ENCODE assay signal across 22 mouse cellular contexts in the genomic region with DNA sequence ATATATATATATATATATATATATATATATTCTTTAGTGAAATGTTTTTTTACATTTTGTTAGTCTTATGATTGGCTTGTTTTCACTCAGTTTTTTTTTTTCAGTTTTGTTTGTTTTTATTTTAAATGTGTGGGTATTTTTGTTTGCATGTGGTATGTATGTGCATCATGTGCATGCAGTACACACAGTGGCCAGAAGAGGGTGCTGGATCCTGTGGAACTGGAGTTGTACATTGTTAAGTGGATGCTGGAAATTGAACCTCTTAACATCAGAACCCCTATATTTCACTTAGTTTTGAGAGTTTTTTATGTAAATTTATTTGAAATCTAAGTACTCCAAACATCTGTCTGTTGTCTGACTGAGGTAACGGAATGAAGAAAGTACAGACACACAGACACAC. TPM values are rescaled to one million over a fixed set of nuclear protein-coding genes. Genes with fewer than 3 reads are reported as not detected.
DNase-seq lines count a peak whose midpoint lies in the region; ATAC-seq and TF ChIP-seq lines count a peak whose summit lies in the region.
"Had no signal": no experiment of that assay in that cellular context is flagged by ENCODE, and none has a peak within 500 bp of the region (broad histone marks: within the 10 kb centered on the region; RNA-seq: fewer than 3 reads in every experiment).

No protein-coding gene starts in this region.

- H3K27ac ChIP-seq in intestine, postnatal 0 days (ENCODE audit: low read depth, low read length), result no peak overlapping the region
- no peak overlapping the region for H3K27ac ChIP-seq in intestine, embryonic 15.5 days
- no peak overlapping the region for H3K27ac ChIP-seq in liver, postnatal 0 days (ENCODE audit: low read depth)
- H3K27ac ChIP-seq in liver, embryonic 11.5 days (ENCODE audit: low read depth, low read length), result no peak overlapping the region
- H3K27ac ChIP-seq: embryonic facial prominence, embryonic 10.5 days; forebrain, embryonic 13.5 days; hindbrain, embryonic 14.5 days; midbrain, embryonic 12.5 days had no signal

- no peaks in the 10 kb centered on the region for H3K9me3 ChIP-seq in intestine, postnatal 0 days (ENCODE audit: control insufficient read depth)
- no peaks in the 10 kb centered on the region for H3K9me3 ChIP-seq in intestine, embryonic 15.5 days
- H3K9me3 ChIP-seq in liver, postnatal 0 days (ENCODE audit: low read length), result no peaks in the 10 kb centered on the region
- no peaks in the 10 kb centered on the region for H3K9me3 ChIP-seq in liver, embryonic 11.5 days (ENCODE audit: control insufficient read depth, low read length)
- H3K9me3 ChIP-seq: embryonic facial prominence, embryonic 10.5 days; forebrain, embryonic 13.5 days; midbrain, embryonic 12.5 days had no signal

- H3K4me2 ChIP-seq in intestine, postnatal 0 days (replicated peaks; ENCODE audit: low read depth), result no peak overlapping the region
- no peak overlapping the region for H3K4me2 ChIP-seq in intestine, embryonic 15.5 days (replicated peaks)
- H3K4me2 ChIP-seq in liver, postnatal 0 days (ENCODE audit: low read depth, low read length), result no peak overlapping the region
- H3K4me2 ChIP-seq in liver, embryonic 11.5 days, result no peak overlapping the region
- H3K4me2 ChIP-seq: forebrain, embryonic 13.5 days; hindbrain, embryonic 14.5 days; midbrain, embryonic 12.5 days had no signal

- no peaks in the 10 kb centered on the region for H3K4me1 ChIP-seq in intestine, postnatal 0 days (replicated peaks; ENCODE audit: control insufficient read depth, insufficient read depth, low read length)
- H3K4me1 ChIP-seq in intestine, embryonic 15.5 days (replicated peaks), result no peaks in the 10 kb centered on the region
- H3K4me1 ChIP-seq in liver, postnatal 0 days (ENCODE audit: insufficient read depth), result no peaks in the 10 kb centered on the region
- H3K4me1 ChIP-seq in liver, embryonic 11.5 days (replicated peaks; ENCODE audit: control insufficient read depth, insufficient read depth, low read length), result no peaks in the 10 kb centered on the region

- H3K4me3 ChIP-seq in intestine, postnatal 0 days (ENCODE audit: low read depth, low read length), result no peak overlapping the region
- H3K4me3 ChIP-seq in intestine, embryonic 15.5 days (replicated peaks), result no peak overlapping the region
- no peak overlapping the region for H3K4me3 ChIP-seq in liver, postnatal 0 days (ENCODE audit: low read depth, low read length)
- no peak overlapping the region for H3K4me3 ChIP-seq in liver, embryonic 11.5 days (ENCODE audit: low read depth, low read length)
- H3K4me3 ChIP-seq: embryonic facial prominence, embryonic 10.5 days; forebrain, embryonic 13.5 days; midbrain, embryonic 12.5 days had no signal

- H3K36me3 ChIP-seq in intestine, postnatal 0 days (ENCODE audit: control insufficient read depth, insufficient read depth), result no peaks in the 10 kb centered on the region
- H3K36me3 ChIP-seq in intestine, embryonic 15.5 days, result no peaks in the 10 kb centered on the region
- no peaks in the 10 kb centered on the region for H3K36me3 ChIP-seq in liver, postnatal 0 days (replicated peaks; ENCODE audit: insufficient read depth, low read length)
- no peaks in the 10 kb centered on the region for H3K36me3 ChIP-seq in liver, embryonic 11.5 days (ENCODE audit: control insufficient read depth, insufficient read depth, low read length)
- H3K36me3 ChIP-seq: embryonic facial prominence, embryonic 10.5 days; midbrain, embryonic 12.5 days had no signal

- 0 out of 2 replicates have a peak, but pooled peaks have one; percentile 28 for TF ChIP-seq CTCF in intestine, postnatal 0 days (IDR thresholded peaks at IDR 0.05; ENCODE audit: low read depth)
- peak; percentile 40 for TF ChIP-seq CTCF in liver, postnatal 0 days (IDR thresholded peaks at IDR 0.05; ENCODE audit: low read depth)

- no peak for TF ChIP-seq EP300 in liver, postnatal 0 days (IDR thresholded peaks at IDR 0.05; ENCODE audit: low read depth)

- no peaks in the 10 kb centered on the region for H3K27me3 ChIP-seq in intestine, postnatal 0 days (replicated peaks; ENCODE audit: control insufficient read depth, insufficient read depth, low read length)
- H3K27me3 ChIP-seq in intestine, embryonic 15.5 days (replicated peaks), result no peaks in the 10 kb centered on the region
- no peaks in the 10 kb centered on the region for H3K27me3 ChIP-seq in liver, postnatal 0 days (ENCODE audit: insufficient read depth, low read length)
- no peaks in the 10 kb centered on the region for H3K27me3 ChIP-seq in liver, embryonic 11.5 days (replicated peaks; ENCODE audit: control insufficient read depth, insufficient read depth, low read length)
- H3K27me3 ChIP-seq: forebrain, embryonic 13.5 days; midbrain, embryonic 12.5 days had no signal

- H3K9ac ChIP-seq in intestine, postnatal 0 days (ENCODE audit: low read depth, low read length), result no peak overlapping the region
- no peak overlapping the region for H3K9ac ChIP-seq in intestine, embryonic 15.5 days
- no peak overlapping the region for H3K9ac ChIP-seq in liver, postnatal 0 days (replicated peaks)
- no peak overlapping the region for H3K9ac ChIP-seq in liver, embryonic 11.5 days (ENCODE audit: low read depth, low read length)
- H3K9ac ChIP-seq: forebrain, embryonic 13.5 days; hindbrain, embryonic 14.5 days; midbrain, embryonic 12.5 days had no signal

- no peak for ATAC-seq in intestine, postnatal 0 days
- ATAC-seq in intestine, embryonic 15.5 days, result no peak
- no peak for ATAC-seq in liver, postnatal 0 days
- ATAC-seq in liver, embryonic 11.5 days (replicated peaks; ENCODE audit: low FRiP score), result no peak
- no peak for ATAC-seq in frontal cortex, adult (ENCODE audit: low TSS enrichment)
- ATAC-seq: CD4-positive, CD25-positive, alpha-beta regulatory T cell, adult 4 months; forebrain, embryonic 13.5 days had no signal

- 92% methylated on average over 1 of the region's 1 CpGs for WGBS in intestine, postnatal 0 days
- WGBS in intestine, embryonic 15.5 days, result 95% methylated on average over 1 of the region's 1 CpGs
- WGBS in liver, postnatal 0 days (ENCODE audit: insufficient replicate concordance), result 87% methylated on average over 1 of the region's 1 CpGs
- 89% methylated on average over 1 of the region's 1 CpGs for WGBS in liver, embryonic 11.5 days

- DNase-seq in liver, postnatal 0 days, result no peak
- DNase-seq in liver, embryonic 11.5 days (ENCODE audit: low spot score), result no peak
- DNase-seq in ES-CJ7 (ENCODE audit: low read depth, low spot score), result peak; percentile 50
- DNase-seq in c-Kit-positive CD71-positive TER-119-positive erythroid progenitor cells, embryonic 14.5 days (ENCODE audit: low spot score), result peak; percentile 5
- no peak for DNase-seq in urinary bladder, postnatal 14 days (ENCODE audit: low spot score)
- DNase-seq: cerebellum, postnatal 25 days; gastrocnemius, postnatal 14 days; kidney, adult 11 months; kidney, postnatal 36 days; left cerebral cortex, postnatal 4 days; lung, adult 18-20 months; retina, postnatal 1 day; right cerebral cortex, postnatal 4 days; thymus, postnatal 25 days had no signal

RNA-seq across cellular contexts. Expression of gene Wasf3, which starts 21.3 kb away (rescaled TPM):
- 0.81 and 0.85 TPM in 2 replicates for polyA plus RNA-seq in intestine, postnatal 0 days (2015; fragmentation: Nextera tagmentation; extraction: Ambion mirVana)
- 1.7 and 1.9 TPM in 2 replicates for polyA plus RNA-seq in intestine, embryonic 15.5 days (2015; fragmentation: Nextera tagmentation; extraction: Ambion mirVana)
- not detected in 2 replicates for polyA plus RNA-seq in liver, postnatal 0 days (2015; fragmentation: Nextera tagmentation; extraction: Ambion mirVana)
- polyA plus RNA-seq in liver, embryonic 11.5 days (2014; fragmentation: Nextera tagmentation; extraction: Ambion mirVana), result 0.18 and 0.40 TPM in 2 replicates
- polyA plus RNA-seq: CD4-positive, CD25-positive, alpha-beta regulatory T cell, adult 4 months had no signal

Comparison
In these comparisons a context has a peak if more than half of its experiments do, and no peak if none do; other contexts are left out.
1. DNase-seq: peak in ES-CJ7 (single experiment) and c-Kit-positive CD71-positive TER-119-positive erythroid progenitor cells, embryonic 14.5 days (single experiment); none in liver, postnatal 0 days (single experiment), liver, embryonic 11.5 days (single experiment) and urinary bladder, postnatal 14 days (single experiment).